Mouse (Mus musculus): ENCODE results near the gene Camta1. TPM values are rescaled to one million over a fixed set of nuclear protein-coding genes. Genes with fewer than 3 reads are reported as not detected.

Gene Camta1
- polyA plus RNA-seq, 1 experiment from 2014 or later, result 81.8 TPM

- no peaks in the 10 kb centered on the region for H3K36me3 ChIP-seq (ENCODE audit: control insufficient read depth, insufficient read depth, low read length)
- no peaks in the 10 kb centered on the region; the same call in 1 of the 2 replicates for H3K4me1 ChIP-seq (ENCODE audit: control insufficient read depth, insufficient read depth, low read length)
- no peaks in the 10 kb centered on the region for H3K9me3 ChIP-seq (replicated peaks; ENCODE audit: control insufficient read depth, low read length)
- peak; percentile 98 for ATAC-seq (ENCODE audit: insufficient read depth, low FRiP score)
- H3K27me3 ChIP-seq (ENCODE audit: control insufficient read depth, insufficient read depth, low read length), result peaks cover 13% of the 10 kb centered on the region
- H3K9ac ChIP-seq (ENCODE audit: low read length), result peak overlapping the region; percentile 72
- peak overlapping the region; percentile 94 for H3K4me2 ChIP-seq (ENCODE audit: low read depth, low read length)
- H3K27ac ChIP-seq (ENCODE audit: low read length), result peak overlapping the region; percentile 38; the same call in 1 of the 2 replicates
- under 1% methylated on average over 100 of the region's 101 CpGs for WGBS
- H3K4me3 ChIP-seq (replicated peaks; ENCODE audit: low read length), result peak overlapping the region; percentile 59
These were observed 753.5 kb downstream of the Camta1 start for GRCm38 (mm10) chr4:151108028-151108771.

- no peak for ATAC-seq (ENCODE audit: insufficient read depth, low FRiP score)
- Histone ChIP-seq H3K27me3 (ENCODE audit: control insufficient read depth, insufficient read depth, low read length) (peaks cover 13% of the 10 kb centered on the region), H3K9ac (ENCODE audit: low read length) (peak overlapping the region; percentile 70), H3K4me1 (ENCODE audit: control insufficient read depth, insufficient read depth, low read length) (no peaks in the 10 kb centered on the region; the same call in 1 of the 2 replicates), H3K36me3 (ENCODE audit: control insufficient read depth, insufficient read depth, low read length) (no peaks in the 10 kb centered on the region), H3K9me3 (replicated peaks; ENCODE audit: control insufficient read depth, low read length) (no peaks in the 10 kb centered on the region), H3K27ac (ENCODE audit: low read length) (peak overlapping the region; percentile 38; the same call in 1 of the 2 replicates), H3K4me3 (replicated peaks; ENCODE audit: low read length) (peak overlapping the region; percentile 59), H3K4me2 (ENCODE audit: low read depth, low read length) (peak overlapping the region; percentile 94)
- 3% methylated on average over 60 of the region's 60 CpGs for WGBS
These were observed 754.3 kb downstream of the Camta1 start for GRCm38 (mm10) chr4:151107131-151108001.

GRCm38 (mm10) chr4:151106468-151106867 is 755.2 kb downstream of the Camta1 start:
- 36% methylated on average over 10 of the region's 10 CpGs for WGBS
- peaks cover 13% of the 10 kb centered on the region for H3K27me3 ChIP-seq (ENCODE audit: control insufficient read depth, insufficient read depth, low read length)
- no peak overlapping the region for H3K4me2 ChIP-seq (ENCODE audit: low read depth, low read length)
- no peak overlapping the region for H3K4me3 ChIP-seq (replicated peaks; ENCODE audit: low read length)
- no peaks in the 10 kb centered on the region; the same call in 1 of the 2 replicates for H3K4me1 ChIP-seq (ENCODE audit: control insufficient read depth, insufficient read depth, low read length)
- H3K9me3 ChIP-seq (replicated peaks; ENCODE audit: control insufficient read depth, low read length), result peaks cover 5% of the 10 kb centered on the region
- H3K27ac ChIP-seq (ENCODE audit: low read length), result no peak overlapping the region
- no peak for ATAC-seq (ENCODE audit: insufficient read depth, low FRiP score)
- H3K36me3 ChIP-seq (ENCODE audit: control insufficient read depth, insufficient read depth, low read length), result no peaks in the 10 kb centered on the region
- H3K9ac ChIP-seq (ENCODE audit: low read length), result no peak overlapping the region

- H3K4me1 ChIP-seq (ENCODE audit: control insufficient read depth, insufficient read depth, low read length), result no peaks in the 10 kb centered on the region; the same call in 1 of the 2 replicates
- peaks cover 5% of the 10 kb centered on the region for H3K9me3 ChIP-seq (replicated peaks; ENCODE audit: control insufficient read depth, low read length)
- H3K9ac ChIP-seq (ENCODE audit: low read length), result no peak overlapping the region
- no peak overlapping the region for H3K27ac ChIP-seq (ENCODE audit: low read length)
- H3K4me2 ChIP-seq (ENCODE audit: low read depth, low read length), result no peak overlapping the region
- no peak for ATAC-seq (ENCODE audit: insufficient read depth, low FRiP score)
- WGBS, result 58% methylated on average over 6 of the region's 6 CpGs
- H3K4me3 ChIP-seq (replicated peaks; ENCODE audit: low read length), result no peak overlapping the region
- H3K36me3 ChIP-seq (ENCODE audit: control insufficient read depth, insufficient read depth, low read length), result no peaks in the 10 kb centered on the region
- peaks cover 13% of the 10 kb centered on the region for H3K27me3 ChIP-seq (ENCODE audit: control insufficient read depth, insufficient read depth, low read length)
These were observed 755.8 kb downstream of the Camta1 start for GRCm38 (mm10) chr4:151105886-151106285.

GRCm38 (mm10) chr4:151104147-151104546 is 757.5 kb downstream of the Camta1 start:
- 74% methylated on average over 10 of the region's 10 CpGs for WGBS
- ATAC-seq (ENCODE audit: insufficient read depth, low FRiP score), result no peak
- Histone ChIP-seq H3K36me3 (ENCODE audit: control insufficient read depth, insufficient read depth, low read length) (no peaks in the 10 kb centered on the region), H3K9me3 (replicated peaks; ENCODE audit: control insufficient read depth, low read length) (peaks cover 5% of the 10 kb centered on the region), H3K4me3 (replicated peaks; ENCODE audit: low read length) (no peak overlapping the region), H3K4me2 (ENCODE audit: low read depth, low read length) (no peak overlapping the region), H3K9ac (ENCODE audit: low read length) (no peak overlapping the region), H3K27ac (ENCODE audit: low read length) (no peak overlapping the region), H3K27me3 (ENCODE audit: control insufficient read depth, insufficient read depth, low read length) (peaks cover 8% of the 10 kb centered on the region), H3K4me1 (ENCODE audit: control insufficient read depth, insufficient read depth, low read length) (no peaks in the 10 kb centered on the region; the same call in 1 of the 2 replicates)

DNA sequence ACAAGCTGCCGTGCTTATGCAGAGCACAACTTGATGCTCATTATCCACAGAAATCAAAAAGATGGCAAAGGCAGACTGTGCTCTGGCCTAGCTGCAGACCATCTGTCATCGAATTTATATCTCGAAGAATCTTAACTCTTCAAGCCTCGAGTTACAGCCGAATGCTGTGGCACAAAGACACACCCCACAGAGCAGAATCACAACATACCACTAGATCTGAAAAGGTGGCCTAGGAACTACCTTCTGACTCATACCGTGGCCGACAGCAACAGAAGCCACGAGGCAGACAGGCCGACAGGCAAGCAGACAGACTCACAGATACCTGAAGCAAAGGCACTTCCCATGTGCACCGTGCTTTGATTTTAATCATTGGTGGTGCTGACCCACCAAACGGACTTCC is 758.0 kb downstream of the Camta1 start:
- H3K27ac ChIP-seq (ENCODE audit: low read length), result no peak overlapping the region
- no peak overlapping the region for H3K4me3 ChIP-seq (replicated peaks; ENCODE audit: low read length)
- 74% methylated on average over 11 of the region's 11 CpGs for WGBS
- H3K27me3 ChIP-seq (ENCODE audit: control insufficient read depth, insufficient read depth, low read length), result peaks cover 8% of the 10 kb centered on the region
- no peak overlapping the region for H3K9ac ChIP-seq (ENCODE audit: low read length)
- no peak for ATAC-seq (ENCODE audit: insufficient read depth, low FRiP score)
- no peaks in the 10 kb centered on the region; the same call in 1 of the 2 replicates for H3K4me1 ChIP-seq (ENCODE audit: control insufficient read depth, insufficient read depth, low read length)
- no peaks in the 10 kb centered on the region for H3K36me3 ChIP-seq (ENCODE audit: control insufficient read depth, insufficient read depth, low read length)
- H3K4me2 ChIP-seq (ENCODE audit: low read depth, low read length), result no peak overlapping the region
- peaks cover 5% of the 10 kb centered on the region for H3K9me3 ChIP-seq (replicated peaks; ENCODE audit: control insufficient read depth, low read length)

- H3K9me3 ChIP-seq (replicated peaks; ENCODE audit: control insufficient read depth, low read length), result peaks cover 5% of the 10 kb centered on the region
- H3K4me3 ChIP-seq (replicated peaks; ENCODE audit: low read length), result no peak overlapping the region
- H3K27me3 ChIP-seq (ENCODE audit: control insufficient read depth, insufficient read depth, low read length), result no peaks in the 10 kb centered on the region
- no peak overlapping the region for H3K9ac ChIP-seq (ENCODE audit: low read length)
- ATAC-seq (ENCODE audit: insufficient read depth, low FRiP score), result no peak
- H3K36me3 ChIP-seq (ENCODE audit: control insufficient read depth, insufficient read depth, low read length), result no peaks in the 10 kb centered on the region
- no peaks in the 10 kb centered on the region; the same call in 1 of the 2 replicates for H3K4me1 ChIP-seq (ENCODE audit: control insufficient read depth, insufficient read depth, low read length)
- no peak overlapping the region for H3K4me2 ChIP-seq (ENCODE audit: low read depth, low read length)
- 76% methylated on average over 11 of the region's 11 CpGs for WGBS
- H3K27ac ChIP-seq (ENCODE audit: low read length), result 0 out of 2 replicates have a peak overlapping the region, but pooled peaks have one; percentile 15
These were observed 764.6 kb downstream of the Camta1 start for GRCm38 (mm10) chr4:151097104-151097438.

GRCm38 (mm10) chr4:151096334-151097103 is 765.2 kb downstream of the Camta1 start:
- no peak for ATAC-seq (ENCODE audit: insufficient read depth, low FRiP score)
- Histone ChIP-seq H3K4me2 (ENCODE audit: low read depth, low read length) (no peak overlapping the region; the same call in 1 of the 2 replicates), H3K4me1 (ENCODE audit: control insufficient read depth, insufficient read depth, low read length) (no peaks in the 10 kb centered on the region; the same call in 1 of the 2 replicates), H3K9ac (ENCODE audit: low read length) (no peak overlapping the region), H3K27ac (ENCODE audit: low read length) (no peak overlapping the region), H3K36me3 (ENCODE audit: control insufficient read depth, insufficient read depth, low read length) (no peaks in the 10 kb centered on the region), H3K4me3 (replicated peaks; ENCODE audit: low read length) (no peak overlapping the region), H3K9me3 (replicated peaks; ENCODE audit: control insufficient read depth, low read length) (peaks cover under 1% of the 10 kb centered on the region; the same call in 1 of the 2 replicates), H3K27me3 (ENCODE audit: control insufficient read depth, insufficient read depth, low read length) (no peaks in the 10 kb centered on the region)
- WGBS, result 61% methylated on average over 18 of the region's 18 CpGs
